Mouse (Mus musculus): ENCODE results near the gene Pex26. TPM values are rescaled to one million over a fixed set of nuclear protein-coding genes. Genes with fewer than 3 reads are reported as not detected.

Gene Pex26
- polyA plus RNA-seq, 1 experiment from 2014 or later = 16.4 TPM

- H3K4me3 ChIP-seq (replicated peaks; ENCODE audit: low read depth, low read length) = no peak overlapping the region
- no peaks in the 10 kb centered on the region for H3K4me1 ChIP-seq (ENCODE audit: control insufficient read depth, insufficient read depth, low read length)
- ATAC-seq (ENCODE audit: low FRiP score, low TSS enrichment) (no peak), DNase-seq (no peak)
- no peaks in the 10 kb centered on the region for H3K9me3 ChIP-seq (ENCODE audit: control insufficient read depth, low read length)
- H3K27me3 ChIP-seq (ENCODE audit: control insufficient read depth, insufficient read depth, low read length) = no peaks in the 10 kb centered on the region
- H3K36me3 ChIP-seq (ENCODE audit: control insufficient read depth, insufficient read depth, low read length) = no peaks in the 10 kb centered on the region
- H3K27ac ChIP-seq (replicated peaks; ENCODE audit: low read depth, low read length) = no peak overlapping the region
- 91% methylated on average over 16 of the region's 16 CpGs for WGBS
- H3K9ac ChIP-seq (replicated peaks; ENCODE audit: low read length) = no peak overlapping the region
- H3K4me2 ChIP-seq (ENCODE audit: low read length) = no peak overlapping the region
Measured at GRCm38 (mm10) chr6:121154451-121155300, 28.8 kb upstream of the Pex26 start.

DNA sequence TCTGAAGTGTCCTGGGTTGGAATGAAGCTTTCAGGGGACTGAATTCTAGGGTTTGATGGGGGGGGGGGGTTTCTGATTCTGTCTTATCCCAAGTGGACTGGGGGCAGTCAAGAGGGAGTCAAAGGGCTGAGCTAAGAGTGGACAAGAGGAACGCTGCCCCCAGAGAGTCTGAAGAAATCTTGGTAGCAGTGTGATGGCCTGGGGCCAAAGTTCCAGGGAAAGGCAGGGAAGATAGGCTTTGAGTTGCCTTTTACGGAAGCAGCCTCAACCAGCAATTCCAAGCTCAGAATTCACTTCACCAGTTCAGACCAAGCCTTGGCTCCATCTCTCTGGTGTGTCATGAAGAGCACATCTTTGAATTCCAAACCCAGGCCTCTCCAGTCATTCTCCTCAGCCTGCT, 27.4 kb upstream of the Pex26 start:
- Histone ChIP-seq H3K9me3 (ENCODE audit: control insufficient read depth, low read length) (no peaks in the 10 kb centered on the region), H3K27ac (replicated peaks; ENCODE audit: low read depth, low read length) (no peak overlapping the region), H3K9ac (replicated peaks; ENCODE audit: low read length) (no peak overlapping the region), H3K27me3 (ENCODE audit: control insufficient read depth, insufficient read depth, low read length) (no peaks in the 10 kb centered on the region), H3K4me2 (ENCODE audit: low read length) (no peak overlapping the region), H3K4me3 (replicated peaks; ENCODE audit: low read depth, low read length) (no peak overlapping the region), H3K4me1 (ENCODE audit: control insufficient read depth, insufficient read depth, low read length) (no peaks in the 10 kb centered on the region), H3K36me3 (ENCODE audit: control insufficient read depth, insufficient read depth, low read length) (no peaks in the 10 kb centered on the region)
- no peak for ATAC-seq (ENCODE audit: low FRiP score, low TSS enrichment)
- DNase-seq = no peak
- WGBS = 93% methylated on average over 2 of the region's 2 CpGs

- H3K9ac ChIP-seq (replicated peaks; ENCODE audit: low read length) = no peak overlapping the region
- H3K27ac ChIP-seq (replicated peaks; ENCODE audit: low read depth, low read length) = no peak overlapping the region
- no peaks in the 10 kb centered on the region for H3K27me3 ChIP-seq (ENCODE audit: control insufficient read depth, insufficient read depth, low read length)
- no peaks in the 10 kb centered on the region for H3K36me3 ChIP-seq (ENCODE audit: control insufficient read depth, insufficient read depth, low read length)
- H3K4me1 ChIP-seq (ENCODE audit: control insufficient read depth, insufficient read depth, low read length) = no peaks in the 10 kb centered on the region
- WGBS = 97% methylated on average over 5 of the region's 5 CpGs
- H3K9me3 ChIP-seq (ENCODE audit: control insufficient read depth, low read length) = no peaks in the 10 kb centered on the region
- no peak overlapping the region for H3K4me3 ChIP-seq (replicated peaks; ENCODE audit: low read depth, low read length)
- DNase-seq = no peak
- no peak overlapping the region for H3K4me2 ChIP-seq (ENCODE audit: low read length)
- ATAC-seq (ENCODE audit: low FRiP score, low TSS enrichment) = no peak
Measured at GRCm38 (mm10) chr6:121159616-121160015, 23.9 kb upstream of the Pex26 start.

DNA sequence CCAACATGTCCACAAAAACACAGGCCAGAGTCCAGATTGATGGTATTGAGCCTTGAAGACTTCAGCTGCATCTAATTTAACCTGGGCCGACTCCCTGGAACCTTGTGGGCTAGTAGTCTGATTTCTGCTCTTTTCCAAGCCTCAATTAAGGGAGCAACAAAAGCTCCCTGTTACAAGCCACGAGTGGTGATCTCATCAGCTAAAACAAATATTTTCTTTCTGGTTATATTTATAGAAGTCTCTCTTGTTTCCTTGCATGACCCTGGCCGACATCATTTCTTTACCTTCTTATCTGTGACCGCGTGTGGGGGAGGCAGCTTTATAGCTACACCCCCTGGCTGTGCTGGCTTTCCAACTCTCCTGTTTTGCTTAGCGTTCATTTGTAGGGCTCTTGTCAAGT, 23.3 kb upstream of the Pex26 start:
- DNase-seq = no peak
- no peaks in the 10 kb centered on the region for H3K4me1 ChIP-seq (ENCODE audit: control insufficient read depth, insufficient read depth, low read length)
- H3K27ac ChIP-seq (replicated peaks; ENCODE audit: low read depth, low read length) = no peak overlapping the region
- H3K36me3 ChIP-seq (ENCODE audit: control insufficient read depth, insufficient read depth, low read length) = no peaks in the 10 kb centered on the region
- no peak overlapping the region for H3K9ac ChIP-seq (replicated peaks; ENCODE audit: low read length)
- no peaks in the 10 kb centered on the region for H3K9me3 ChIP-seq (ENCODE audit: control insufficient read depth, low read length)
- H3K27me3 ChIP-seq (ENCODE audit: control insufficient read depth, insufficient read depth, low read length) = no peaks in the 10 kb centered on the region
- no peak for ATAC-seq (ENCODE audit: low FRiP score, low TSS enrichment)
- 84% methylated on average over 6 of the region's 6 CpGs for WGBS
- no peak overlapping the region for H3K4me2 ChIP-seq (ENCODE audit: low read length)
- no peak overlapping the region for H3K4me3 ChIP-seq (replicated peaks; ENCODE audit: low read depth, low read length)

- WGBS = 90% methylated on average over 12 of the region's 12 CpGs
- no peak for DNase-seq
Measured at GRCm38 (mm10) chr6:121162616-121163015, 20.9 kb upstream of the Pex26 start.

DNA sequence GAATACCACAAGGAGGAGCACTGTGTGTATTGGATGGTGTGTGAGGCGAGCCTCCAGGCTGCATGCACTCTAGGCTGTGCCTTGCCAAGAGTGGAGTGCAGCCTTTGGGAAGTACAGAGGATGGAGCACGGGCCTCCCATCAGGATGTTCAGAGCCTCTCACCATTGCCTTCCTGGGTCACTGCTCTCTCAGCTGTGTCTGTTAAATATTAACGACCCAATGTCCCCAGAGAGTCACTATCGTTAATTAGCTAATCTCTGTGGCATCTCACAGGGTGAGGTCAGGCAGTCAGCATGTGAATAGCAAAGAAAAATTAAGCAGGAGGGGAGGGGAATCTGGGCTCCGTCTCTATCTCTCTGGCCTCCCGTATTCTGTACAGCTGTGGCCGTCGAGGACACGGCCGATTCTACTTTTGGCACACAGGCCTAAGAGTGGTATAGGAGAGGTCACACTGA, 17.3 kb upstream of the Pex26 start:
- peak; percentile 35 for DNase-seq
- Histone ChIP-seq H3K4me2 (ENCODE audit: low read length) (no peak overlapping the region), H3K27me3 (ENCODE audit: control insufficient read depth, insufficient read depth, low read length) (no peaks in the 10 kb centered on the region), H3K9me3 (ENCODE audit: control insufficient read depth, low read length) (no peaks in the 10 kb centered on the region), H3K9ac (replicated peaks; ENCODE audit: low read length) (no peak overlapping the region), H3K4me1 (ENCODE audit: control insufficient read depth, insufficient read depth, low read length) (0 out of 2 replicates have a peak, but pooled peaks cover 4% of the 10 kb centered on the region), H3K36me3 (ENCODE audit: control insufficient read depth, insufficient read depth, low read length) (no peaks in the 10 kb centered on the region), H3K27ac (replicated peaks; ENCODE audit: low read depth, low read length) (no peak overlapping the region), H3K4me3 (replicated peaks; ENCODE audit: low read depth, low read length) (no peak overlapping the region)
- WGBS = 38% methylated on average over 10 of the region's 10 CpGs
- ATAC-seq (ENCODE audit: low FRiP score, low TSS enrichment) = 0 out of 2 replicates have a peak, but pooled peaks have one; percentile 31

More at GRCm38 (mm10) chr6:121162616-121163015, 20.9 kb upstream of the Pex26 start:
- H3K27ac ChIP-seq (replicated peaks; ENCODE audit: low read depth, low read length) = no peak overlapping the region
- no peaks in the 10 kb centered on the region for H3K27me3 ChIP-seq (ENCODE audit: control insufficient read depth, insufficient read depth, low read length)
- H3K9me3 ChIP-seq (ENCODE audit: control insufficient read depth, low read length) = no peaks in the 10 kb centered on the region
- H3K4me3 ChIP-seq (replicated peaks; ENCODE audit: low read depth, low read length) = no peak overlapping the region
- no peaks in the 10 kb centered on the region for H3K36me3 ChIP-seq (ENCODE audit: control insufficient read depth, insufficient read depth, low read length)
- H3K4me1 ChIP-seq (ENCODE audit: control insufficient read depth, insufficient read depth, low read length) = 0 out of 2 replicates have a peak, but pooled peaks cover 4% of the 10 kb centered on the region
- H3K4me2 ChIP-seq (ENCODE audit: low read length) = no peak overlapping the region
- no peak for ATAC-seq (ENCODE audit: low FRiP score, low TSS enrichment)
- no peak overlapping the region for H3K9ac ChIP-seq (replicated peaks; ENCODE audit: low read length)

- ATAC-seq (ENCODE audit: low FRiP score, low TSS enrichment) = no peak
- Histone ChIP-seq H3K27ac (replicated peaks; ENCODE audit: low read depth, low read length) (no peak overlapping the region), H3K9me3 (ENCODE audit: control insufficient read depth, low read length) (no peaks in the 10 kb centered on the region), H3K9ac (replicated peaks; ENCODE audit: low read length) (no peak overlapping the region), H3K36me3 (ENCODE audit: control insufficient read depth, insufficient read depth, low read length) (no peaks in the 10 kb centered on the region), H3K4me2 (ENCODE audit: low read length) (no peak overlapping the region), H3K27me3 (ENCODE audit: control insufficient read depth, insufficient read depth, low read length) (no peaks in the 10 kb centered on the region), H3K4me3 (replicated peaks; ENCODE audit: low read depth, low read length) (no peak overlapping the region), H3K4me1 (ENCODE audit: control insufficient read depth, insufficient read depth, low read length) (0 out of 2 replicates have a peak, but pooled peaks cover 4% of the 10 kb centered on the region)
- WGBS = 81% methylated on average over 7 of the region's 7 CpGs
- no peak for DNase-seq
Measured at GRCm38 (mm10) chr6:121167381-121167975, 16.0 kb upstream of the Pex26 start.

DNA sequence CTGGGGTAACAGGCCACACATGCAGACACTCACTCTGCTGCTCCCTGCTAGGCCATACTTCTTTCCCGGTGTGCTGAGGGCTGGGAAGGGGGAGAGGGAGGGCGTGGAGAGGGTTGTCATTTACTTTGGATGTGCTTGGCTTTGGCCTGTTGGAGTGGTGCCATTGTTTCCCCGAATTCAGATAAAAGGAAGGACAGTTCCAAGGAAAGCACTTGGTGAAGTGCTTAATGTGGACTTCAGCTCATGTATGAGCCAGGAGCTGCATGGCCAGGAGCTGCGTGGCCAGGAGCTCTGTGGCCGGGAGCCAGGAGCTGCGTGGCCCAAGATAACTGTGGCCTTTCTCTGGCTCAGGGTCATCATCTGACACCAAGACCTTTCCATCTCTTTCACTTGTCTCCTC, 12.4 kb upstream of the Pex26 start:
- DNase-seq (no peak), ATAC-seq (ENCODE audit: low FRiP score, low TSS enrichment) (no peak)
- WGBS = 84% methylated on average over 6 of the region's 6 CpGs

More for the DNA sequence above, 12.4 kb upstream of the Pex26 start:
- H3K36me3 ChIP-seq (ENCODE audit: control insufficient read depth, insufficient read depth, low read length) = no peaks in the 10 kb centered on the region
- H3K27ac ChIP-seq (replicated peaks; ENCODE audit: low read depth, low read length) = no peak overlapping the region
- no peaks in the 10 kb centered on the region for H3K9me3 ChIP-seq (ENCODE audit: control insufficient read depth, low read length)
- no peak overlapping the region for H3K4me3 ChIP-seq (replicated peaks; ENCODE audit: low read depth, low read length)
- H3K4me1 ChIP-seq (ENCODE audit: control insufficient read depth, insufficient read depth, low read length) = 0 out of 2 replicates have a peak, but pooled peaks cover 3% of the 10 kb centered on the region
- H3K27me3 ChIP-seq (ENCODE audit: control insufficient read depth, insufficient read depth, low read length) = no peaks in the 10 kb centered on the region
- no peak overlapping the region for H3K4me2 ChIP-seq (ENCODE audit: low read length)
- H3K9ac ChIP-seq (replicated peaks; ENCODE audit: low read length) = no peak overlapping the region

Data from midbrain, embryonic 14.5 days (tissue).